Mouse (Mus musculus) G1E (cell line): ENCODE data around the gene Wdr61. TPM values are rescaled to one million over a fixed set of nuclear protein-coding genes. Genes with fewer than 3 reads are reported as not detected.

Source experiments
- ATAC-seq: 2 replicates; pipeline ENCODE4 v1.8.0; 2016; ENCODE audit warnings: mild to moderate bottlenecking; ENCODE audit not compliant: insufficient number of reproducible peaks, poor library complexity, low FRiP score, severe bottlenecking; ENCODE audit errors: extremely low read depth
- DNase-seq: peaks from one replicate; pipeline ENCODE4 v3.0.0; 2012; ENCODE audit warnings: low spot score
- H3K27me3 ChIP-seq: 2 replicates; pipeline ENCODE4 v1.6.1; 2012; ENCODE audit warnings: mild to moderate bottlenecking, low read length, inconsistent platforms; ENCODE audit not compliant: insufficient read depth
- H3K36me3 ChIP-seq: replicated peaks from 2 replicates; pipeline ENCODE3; 2012; ENCODE audit warnings: mild to moderate bottlenecking, inconsistent platforms
- H3K4me1 ChIP-seq: 2 replicates; pipeline ENCODE4 v1.6.1; 2012; ENCODE audit warnings: low read depth, low read length, inconsistent platforms, mixed read lengths; ENCODE audit not compliant: insufficient read depth
- H3K4me3 ChIP-seq: 2 replicates; pipeline ENCODE4 v1.5.1; 2012; ENCODE audit warnings: low read depth, mild to moderate bottlenecking, inconsistent platforms, low read length, moderate library complexity, mixed read lengths
- H3K9me3 ChIP-seq: replicated peaks from 2 replicates; pipeline ENCODE4 v1.6.1; 2012; ENCODE audit warnings: inconsistent platforms
- CTCF ChIP-seq: IDR thresholded peaks from 2 replicates; pipeline ENCODE4 v1.5.1; 2012; ENCODE audit warnings: low read depth, low read length, inconsistent platforms, mixed read lengths
- GATA1 ChIP-seq: IDR thresholded peaks from 2 replicates; pipeline ENCODE4 v1.6.1; 2012; ENCODE audit warnings: borderline replicate concordance, low read length, inconsistent platforms, mixed read lengths
- GATA2 ChIP-seq: IDR thresholded peaks from 2 replicates; pipeline ENCODE4 v1.6.1; 2012; ENCODE audit warnings: low read depth, low read length, inconsistent platforms, borderline replicate concordance
- POLR2AphosphoS5 ChIP-seq: IDR thresholded peaks from 2 replicates; pipeline ENCODE4 v1.6.1; 2012; ENCODE audit warnings: low read depth, low read length, inconsistent platforms; ENCODE audit not compliant: insufficient replicate concordance
- TAL1 ChIP-seq: conservative IDR thresholded peaks from 2 replicates; pipeline ENCODE4 v1.6.1; 2012; ENCODE audit warnings: low read depth, low read length, inconsistent platforms, mixed read lengths
- polyA plus RNA-seq: library from polyadenylated mRNA; stranded (reverse); fragments of >175 nt; gene quantifications from 2 replicates; pipeline ENCODE4 v1.2.3, GENCODE M21; 2012
- total RNA-seq, 2 experiments: library from RNA; stranded (forward) in 1 of 2; stranded (reverse) in 1 of 2; fragments of 200-1000 nt in 1 of 2; fragments of >200 nt in 1 of 2; fragmentation: Nextera tagmentation in 1 of 2; gene quantifications; 2 replicates each; pipeline ENCODE4 v1.2.3; 2014 to 2017

Wdr61 gene
- total and polyA plus RNA-seq, 3 experiments, result 32.6 to 109 (median 55.8) TPM

GRCm38 (mm10) chr9:54765336-54766085 is 31.2 kb upstream of the Wdr61 start:
- DNase-seq (no peak), ATAC-seq (no peak)
- H3K4me3 ChIP-seq, result no peak overlapping the region
- no peak for TF ChIP-seq POLR2AphosphoS5
- no peak for TF ChIP-seq CTCF
- no peak for TF ChIP-seq GATA2
- no peak for TF ChIP-seq GATA1
- no peak for TF ChIP-seq TAL1
- no peaks in the 10 kb centered on the region for H3K4me1 ChIP-seq
- peaks cover 40% of the 10 kb centered on the region for H3K27me3 ChIP-seq
- no peaks in the 10 kb centered on the region for H3K9me3 ChIP-seq
- no peaks in the 10 kb centered on the region for H3K36me3 ChIP-seq

GRCm38 (mm10) chr9:54764561-54765217 is 30.4 kb upstream of the Wdr61 start, which contains the start of gene Crabp1:
Gene Crabp1, plus strand, starts transcription at chr9:54764748.
- H3K27me3 ChIP-seq, result peaks cover 39% of the 10 kb centered on the region
- no peaks in the 10 kb centered on the region for H3K9me3 ChIP-seq
- DNase-seq (no peak), ATAC-seq (no peak)
- TF ChIP-seq POLR2AphosphoS5, result no peak
- TF ChIP-seq GATA1, result no peak
- no peak for TF ChIP-seq CTCF
- no peak for TF ChIP-seq TAL1
- TF ChIP-seq GATA2, result no peak
- H3K4me1 ChIP-seq, result no peaks in the 10 kb centered on the region
- no peak within 1 kb of the TSS for H3K4me3 ChIP-seq
- H3K36me3 ChIP-seq, result no peaks in the 10 kb centered on the region

DNA sequence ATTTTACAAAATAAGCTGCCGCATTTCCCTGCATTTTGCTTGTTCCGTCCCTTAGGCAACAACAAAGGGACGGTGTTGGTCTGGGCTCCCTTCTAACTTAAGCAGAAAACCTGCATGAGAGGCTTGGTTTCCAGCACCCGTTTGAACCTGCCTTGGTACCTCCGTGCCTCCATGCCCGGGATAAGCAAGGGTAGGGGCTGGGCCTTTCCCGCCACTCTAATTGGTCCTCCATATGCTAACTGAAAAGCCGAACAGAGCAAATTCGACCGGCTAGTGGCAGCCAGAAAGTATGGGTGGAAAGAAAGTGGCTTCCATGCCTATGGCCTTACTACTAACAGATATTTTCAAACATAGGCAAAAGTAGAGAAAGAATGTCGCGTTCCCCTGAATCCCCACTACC is 29.8 kb upstream of the Wdr61 start:
- H3K36me3 ChIP-seq, result no peaks in the 10 kb centered on the region
- no peak overlapping the region for H3K4me3 ChIP-seq
- peaks cover 43% of the 10 kb centered on the region for H3K27me3 ChIP-seq
- TF ChIP-seq GATA1, result no peak
- TF ChIP-seq GATA2, result no peak
- ATAC-seq (no peak), DNase-seq (no peak)
- H3K4me1 ChIP-seq, result no peaks in the 10 kb centered on the region
- no peaks in the 10 kb centered on the region for H3K9me3 ChIP-seq

DNA sequence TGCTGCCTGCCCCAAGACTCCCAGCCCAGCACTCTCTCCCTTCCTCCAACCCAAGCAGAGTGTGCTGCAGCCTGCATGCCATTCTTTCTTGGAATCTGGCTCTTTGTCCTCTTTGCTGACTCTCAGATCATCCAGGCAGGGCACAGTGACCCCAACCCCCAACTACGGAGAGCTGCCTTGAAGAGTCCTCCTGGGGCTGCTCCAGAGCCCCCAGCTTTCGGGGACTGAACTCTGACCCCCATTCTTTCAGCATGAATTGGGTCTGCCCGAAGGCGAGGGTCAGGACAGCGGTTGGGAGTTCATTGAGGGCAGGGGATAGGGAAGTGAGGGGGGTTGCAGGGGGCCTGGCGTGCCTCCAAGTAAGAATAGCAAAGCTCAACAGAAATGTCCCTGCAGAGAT is 25.3 kb upstream of the Wdr61 start:
- Histone ChIP-seq H3K36me3 (no peaks in the 10 kb centered on the region), H3K4me3 (no peak overlapping the region), H3K4me1 (no peaks in the 10 kb centered on the region), H3K27me3 (peaks cover 32% of the 10 kb centered on the region), H3K9me3 (no peaks in the 10 kb centered on the region)
- no peak for TF ChIP-seq TAL1
- no peak for ATAC-seq
- no peak for DNase-seq

GRCm38 (mm10) chr9:54752944-54753295 is 18.6 kb upstream of the Wdr61 start:
- H3K27me3 ChIP-seq, result peaks cover 15% of the 10 kb centered on the region
- no peak for DNase-seq
- no peak overlapping the region for H3K4me3 ChIP-seq
- ATAC-seq, result no peak
- TF ChIP-seq POLR2AphosphoS5 (no peak), TAL1 (no peak), CTCF (no peak), GATA2 (no peak), GATA1 (no peak)
- no peaks in the 10 kb centered on the region for H3K9me3 ChIP-seq
- H3K36me3 ChIP-seq, result no peaks in the 10 kb centered on the region
- peaks cover 6% of the 10 kb centered on the region; the same call in 1 of the 2 replicates for H3K4me1 ChIP-seq

DNA sequence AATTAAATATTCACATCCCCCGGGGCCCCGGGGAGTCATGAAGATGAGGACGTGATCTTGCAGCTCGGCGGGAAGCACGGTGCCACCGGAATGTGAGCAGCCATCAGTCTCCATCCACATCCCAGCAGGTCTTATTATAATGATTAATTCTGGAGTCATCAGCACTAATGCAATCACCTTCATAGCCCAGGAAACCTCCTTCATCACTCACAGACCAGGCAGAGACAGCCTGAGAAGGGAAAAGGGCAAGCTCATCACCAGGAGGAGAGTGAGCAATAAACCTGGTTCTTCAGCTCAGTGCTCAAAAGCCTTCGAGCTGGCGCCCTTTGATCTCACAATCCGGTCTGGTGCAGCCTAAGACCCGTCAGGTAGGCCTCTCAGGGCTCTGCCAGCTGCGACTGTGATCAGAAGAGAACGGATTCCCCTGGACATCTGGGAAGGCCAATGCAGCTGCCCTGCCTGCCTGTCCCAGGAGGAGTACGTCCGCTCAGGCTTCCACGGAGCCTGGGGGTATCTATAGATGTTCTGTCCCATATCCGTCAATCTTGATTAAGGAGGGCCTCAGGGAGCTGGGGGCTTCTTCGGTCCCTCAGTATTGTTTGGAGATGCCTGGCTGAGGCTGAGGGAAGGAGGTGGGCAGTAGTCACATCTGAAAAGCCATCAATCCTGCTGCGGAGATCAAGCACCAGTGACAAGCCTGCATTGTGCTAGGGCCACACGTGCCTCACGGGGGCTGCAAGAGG is 18.1 kb upstream of the Wdr61 start:
- peaks cover 15% of the 10 kb centered on the region for H3K27me3 ChIP-seq
- TF ChIP-seq GATA2 (no peak), TAL1 (no peak), GATA1 (no peak), CTCF (no peak), POLR2AphosphoS5 (no peak)
- no peak for ATAC-seq

More for the DNA sequence above, 18.1 kb upstream of the Wdr61 start:
- Histone ChIP-seq H3K4me3 (no peak overlapping the region), H3K36me3 (no peaks in the 10 kb centered on the region), H3K4me1 (peaks cover 6% of the 10 kb centered on the region; the same call in 1 of the 2 replicates), H3K9me3 (no peaks in the 10 kb centered on the region)
- no peak for DNase-seq
